Mouse (Mus musculus): ENCODE data around the gene Ano2. TPM values are rescaled to one million over a fixed set of nuclear protein-coding genes. Genes with fewer than 3 reads are reported as not detected.
A peak's percentile ranks its signal among the peaks of the same experiment; 100 is the strongest.

Gene Ano2
- polyA plus RNA-seq (2016; fragmentation: Nextera tagmentation; extraction: Ambion mirVana) = 0.16 and 0.22 TPM in 2 replicates

- H3K36me3 ChIP-seq = no peaks in the 10 kb centered on the region
- peaks cover 15% of the 10 kb centered on the region for H3K4me1 ChIP-seq (replicated peaks)
- 0 out of 2 replicates have a peak within 1 kb of the TSS, but pooled peaks have one; percentile 59 for H3K27ac ChIP-seq
- WGBS = 2% methylated on average over 20 of the region's 20 CpGs
- H3K4me3 ChIP-seq = peak within 1 kb of the TSS; percentile 47
- H3K9me3 ChIP-seq = no peaks in the 10 kb centered on the region
- DNase-seq (ENCODE audit: low spot score) = peak; percentile 21
- H3K27me3 ChIP-seq (ENCODE audit: insufficient read depth, poor library complexity, severe bottlenecking) = peaks cover 30% of the 10 kb centered on the region; the same call in 1 of the 2 replicates
Observed at GRCm38 (mm10) chr6:125690057-125690703, at the start of gene Ano2. Ano2 (plus strand) TSS chr6:125690419.

GRCm38 (mm10) chr6:125640486-125640885 lies 49.7 kb upstream of the Ano2 start:
- Histone ChIP-seq H3K9me3 (no peaks in the 10 kb centered on the region), H3K27ac (no peak overlapping the region), H3K4me3 (no peak overlapping the region), H3K36me3 (no peaks in the 10 kb centered on the region), H3K27me3 (ENCODE audit: insufficient read depth, poor library complexity, severe bottlenecking) (no peaks in the 10 kb centered on the region), H3K4me1 (replicated peaks) (no peaks in the 10 kb centered on the region)
- no peak for DNase-seq (ENCODE audit: low spot score)
- WGBS = 65% methylated on average over 4 of the region's 4 CpGs

DNA sequence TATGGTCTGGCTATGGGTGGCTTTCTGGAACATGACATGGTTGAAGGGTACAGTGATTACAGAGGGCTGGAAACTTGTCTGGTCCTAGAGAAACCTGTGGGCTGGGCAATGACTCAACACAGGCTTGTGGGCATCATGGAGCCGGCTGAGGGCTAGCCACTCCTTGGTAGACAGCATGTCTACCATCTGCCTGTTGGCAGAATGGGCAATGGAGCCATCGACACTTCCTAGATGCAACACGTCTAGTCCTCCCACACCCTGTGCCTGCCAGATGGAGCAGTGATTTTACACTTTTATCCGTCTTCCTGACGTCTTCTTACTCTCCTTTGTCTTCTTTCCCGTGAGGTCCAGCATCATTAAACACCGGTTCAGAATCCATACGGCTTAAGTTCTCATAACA lies 49.1 kb upstream of the Ano2 start:
- WGBS = 91% methylated on average over 8 of the region's 8 CpGs
- Histone ChIP-seq H3K4me3 (no peak overlapping the region), H3K27me3 (ENCODE audit: insufficient read depth, poor library complexity, severe bottlenecking) (no peaks in the 10 kb centered on the region), H3K4me1 (replicated peaks) (no peaks in the 10 kb centered on the region), H3K27ac (no peak overlapping the region), H3K36me3 (no peaks in the 10 kb centered on the region), H3K9me3 (no peaks in the 10 kb centered on the region)
- DNase-seq (ENCODE audit: low spot score) = no peak

DNA sequence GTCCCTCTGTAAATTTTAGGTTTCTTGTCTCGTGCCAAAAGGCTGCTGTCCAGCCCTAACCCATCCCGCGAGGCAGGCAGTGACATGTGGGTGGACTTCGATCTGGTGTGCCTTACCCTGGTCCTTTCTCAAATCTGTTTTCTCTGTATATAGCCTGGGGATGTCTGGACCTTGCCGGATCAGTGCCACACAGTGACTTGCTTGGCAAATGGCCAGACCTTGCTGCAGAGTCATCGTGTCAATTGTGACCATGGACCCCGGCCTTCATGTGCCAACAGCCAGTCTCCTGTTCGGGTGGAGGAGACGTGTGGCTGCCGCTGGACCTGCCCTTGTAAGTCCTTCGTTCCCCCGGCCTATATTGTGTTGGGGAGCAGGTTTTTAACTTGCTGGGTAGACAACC lies 41.3 kb upstream of the Ano2 start:
- Histone ChIP-seq H3K4me3 (no peak overlapping the region), H3K4me1 (replicated peaks) (no peaks in the 10 kb centered on the region), H3K9me3 (no peaks in the 10 kb centered on the region), H3K27me3 (ENCODE audit: insufficient read depth, poor library complexity, severe bottlenecking) (no peaks in the 10 kb centered on the region), H3K27ac (no peak overlapping the region), H3K36me3 (no peaks in the 10 kb centered on the region)
- 92% methylated on average over 12 of the region's 12 CpGs for WGBS
- DNase-seq (ENCODE audit: low spot score) = no peak

DNA sequence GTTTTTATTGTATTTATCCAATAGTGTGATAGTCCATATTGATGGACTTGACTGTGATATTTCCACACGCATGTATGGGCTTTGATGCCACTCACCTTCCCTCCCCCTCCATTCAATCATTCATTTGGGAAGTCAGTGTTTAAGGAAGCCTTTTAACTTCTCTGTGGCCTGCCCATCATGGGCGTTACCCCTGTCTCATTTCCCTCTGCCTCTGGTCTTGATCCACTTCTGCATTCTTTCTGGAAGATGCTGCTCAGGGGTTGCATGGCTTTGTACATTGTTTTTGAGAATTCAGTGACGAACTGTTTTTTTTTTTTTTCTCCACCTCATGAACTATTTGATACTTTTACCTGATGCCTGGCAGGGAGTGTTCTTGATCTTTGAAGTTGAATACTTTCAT lies 38.9 kb upstream of the Ano2 start:
- no peaks in the 10 kb centered on the region for H3K27me3 ChIP-seq (ENCODE audit: insufficient read depth, poor library complexity, severe bottlenecking)
- 89% methylated on average over 3 of the region's 3 CpGs for WGBS
- H3K4me3 ChIP-seq = no peak overlapping the region
- H3K27ac ChIP-seq = no peak overlapping the region
- H3K36me3 ChIP-seq = no peaks in the 10 kb centered on the region
- no peaks in the 10 kb centered on the region for H3K4me1 ChIP-seq (replicated peaks)
- no peaks in the 10 kb centered on the region for H3K9me3 ChIP-seq
- DNase-seq (ENCODE audit: low spot score) = no peak

- Histone ChIP-seq H3K4me3 (no peak overlapping the region), H3K36me3 (no peaks in the 10 kb centered on the region), H3K9me3 (no peaks in the 10 kb centered on the region), H3K4me1 (replicated peaks) (no peaks in the 10 kb centered on the region), H3K27me3 (ENCODE audit: insufficient read depth, poor library complexity, severe bottlenecking) (no peaks in the 10 kb centered on the region), H3K27ac (no peak overlapping the region)
- WGBS = 87% methylated on average over 1 of the region's 1 CpGs
- DNase-seq (ENCODE audit: low spot score) = no peak
Observed at GRCm38 (mm10) chr6:125653416-125653815, 36.8 kb upstream of the Ano2 start.

- WGBS = 88% methylated on average over 13 of the region's 13 CpGs
- Histone ChIP-seq H3K27me3 (ENCODE audit: insufficient read depth, poor library complexity, severe bottlenecking) (no peaks in the 10 kb centered on the region), H3K4me1 (replicated peaks) (no peaks in the 10 kb centered on the region), H3K27ac (no peak overlapping the region), H3K4me3 (no peak overlapping the region), H3K36me3 (no peaks in the 10 kb centered on the region), H3K9me3 (no peaks in the 10 kb centered on the region)
- DNase-seq (ENCODE audit: low spot score) = no peak
Observed at GRCm38 (mm10) chr6:125656921-125657320, 33.3 kb upstream of the Ano2 start.

DNA sequence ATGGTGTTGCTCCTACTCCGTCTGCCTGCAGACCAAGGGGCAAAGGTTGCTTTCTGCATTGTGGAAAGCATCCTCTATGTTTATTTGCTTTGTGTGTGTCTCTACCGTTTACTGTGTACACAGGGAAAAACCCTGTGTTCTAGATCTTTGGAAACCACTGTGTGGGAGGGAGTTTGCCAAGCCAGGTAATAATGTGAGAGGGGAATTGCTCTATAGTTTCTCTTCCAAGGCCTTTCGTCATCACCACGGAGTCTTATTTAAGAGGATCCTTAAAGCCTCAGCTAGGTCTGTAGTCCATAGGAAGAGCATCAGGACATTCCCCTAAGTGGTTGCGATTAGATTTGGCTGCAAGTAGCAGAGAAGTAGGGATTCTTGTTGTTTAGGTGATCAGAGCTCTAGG lies 32.3 kb upstream of the Ano2 start:
- 89% methylated on average over 5 of the region's 5 CpGs for WGBS
- 0 out of 2 replicates have a peak, but pooled peaks cover 5% of the 10 kb centered on the region for H3K27me3 ChIP-seq (ENCODE audit: insufficient read depth, poor library complexity, severe bottlenecking)
- no peaks in the 10 kb centered on the region for H3K9me3 ChIP-seq
- H3K4me3 ChIP-seq = no peak overlapping the region
- H3K36me3 ChIP-seq = no peaks in the 10 kb centered on the region
- no peak for DNase-seq (ENCODE audit: low spot score)
- no peaks in the 10 kb centered on the region for H3K4me1 ChIP-seq (replicated peaks)
- no peak overlapping the region for H3K27ac ChIP-seq

DNA sequence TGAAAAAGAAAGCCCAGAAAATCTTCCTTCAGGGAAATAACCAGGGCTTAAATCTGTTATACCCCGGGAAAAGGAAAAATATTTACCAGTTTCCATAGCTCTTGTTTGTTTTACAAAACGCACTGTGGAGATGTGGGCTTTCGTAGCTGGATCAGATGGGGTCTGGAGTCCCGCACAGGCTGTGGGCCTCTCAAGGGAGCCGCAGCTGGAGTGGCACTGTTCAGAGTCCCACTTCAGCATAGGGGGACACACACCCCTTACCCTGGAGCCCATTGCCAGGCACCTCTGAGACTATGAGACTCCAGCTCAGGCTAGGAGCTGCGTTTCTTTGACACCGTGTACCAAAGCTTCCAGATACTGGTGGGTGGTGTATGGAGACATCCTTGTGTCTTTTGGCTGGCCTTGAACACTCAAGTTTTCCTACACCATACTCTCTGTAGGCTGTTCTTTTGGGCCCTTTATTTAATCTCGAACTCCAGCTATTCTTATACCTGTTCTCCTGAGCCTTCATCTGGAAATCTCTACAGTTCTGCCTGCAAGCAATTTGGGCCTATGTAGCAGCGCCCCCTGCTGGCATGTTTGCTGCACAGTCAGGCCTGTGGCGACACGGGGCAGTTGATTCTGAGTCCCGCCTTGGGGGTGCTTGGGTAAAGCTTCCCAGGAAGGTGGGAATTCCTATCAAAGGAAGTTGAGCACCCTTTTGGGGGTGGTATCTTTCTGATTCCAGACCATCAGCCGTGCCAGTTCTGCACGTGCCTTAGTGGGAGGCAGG lies 28.9 kb upstream of the Ano2 start:
- Histone ChIP-seq H3K27ac (no peak overlapping the region), H3K4me1 (replicated peaks) (no peaks in the 10 kb centered on the region), H3K4me3 (no peak overlapping the region), H3K36me3 (no peaks in the 10 kb centered on the region), H3K9me3 (no peaks in the 10 kb centered on the region), H3K27me3 (ENCODE audit: insufficient read depth, poor library complexity, severe bottlenecking) (0 out of 2 replicates have a peak, but pooled peaks cover 5% of the 10 kb centered on the region)
- 47% methylated on average over 14 of the region's 14 CpGs for WGBS
- DNase-seq (ENCODE audit: low spot score) = peak; percentile 78

- DNase-seq (ENCODE audit: low spot score) = no peak
- H3K27me3 ChIP-seq (ENCODE audit: insufficient read depth, poor library complexity, severe bottlenecking) = 0 out of 2 replicates have a peak, but pooled peaks cover 5% of the 10 kb centered on the region
- H3K4me3 ChIP-seq = no peak overlapping the region
- no peaks in the 10 kb centered on the region for H3K9me3 ChIP-seq
- H3K36me3 ChIP-seq = no peaks in the 10 kb centered on the region
- 86% methylated on average over 2 of the region's 2 CpGs for WGBS
- H3K27ac ChIP-seq = no peak overlapping the region
- H3K4me1 ChIP-seq (replicated peaks) = no peaks in the 10 kb centered on the region
Observed at GRCm38 (mm10) chr6:125663906-125664305, 26.3 kb upstream of the Ano2 start.

DNA sequence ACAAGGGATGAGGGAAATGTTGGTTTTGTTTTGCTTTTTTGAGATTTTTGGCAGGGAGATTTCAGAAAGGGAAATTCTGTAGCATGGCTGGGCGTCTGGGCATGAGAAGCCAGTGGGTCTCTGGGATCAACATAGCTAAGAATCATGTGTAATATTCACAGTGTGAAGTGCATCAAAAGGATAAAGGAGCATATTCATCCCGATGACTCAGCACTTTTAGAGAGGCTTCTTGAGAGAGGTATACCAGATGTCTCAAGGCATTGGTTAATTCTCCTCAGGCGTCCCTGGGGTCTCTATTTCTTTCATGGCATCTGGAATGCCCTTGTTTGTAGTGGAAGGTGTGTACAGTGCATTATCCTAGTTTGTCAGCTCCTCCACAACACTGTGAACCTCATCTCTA lies 18.4 kb upstream of the Ano2 start:
- no peaks in the 10 kb centered on the region for H3K9me3 ChIP-seq
- no peaks in the 10 kb centered on the region for H3K36me3 ChIP-seq
- H3K4me1 ChIP-seq (replicated peaks) = peaks cover 6% of the 10 kb centered on the region
- 85% methylated on average over 3 of the region's 3 CpGs for whole genome bisulfite sequencing
- no peak for DNase-seq (ENCODE audit: low spot score)
- H3K4me3 ChIP-seq = no peak overlapping the region
- H3K27ac ChIP-seq = no peak overlapping the region
- H3K27me3 ChIP-seq (ENCODE audit: insufficient read depth, poor library complexity, severe bottlenecking) = no peaks in the 10 kb centered on the region

DNA sequence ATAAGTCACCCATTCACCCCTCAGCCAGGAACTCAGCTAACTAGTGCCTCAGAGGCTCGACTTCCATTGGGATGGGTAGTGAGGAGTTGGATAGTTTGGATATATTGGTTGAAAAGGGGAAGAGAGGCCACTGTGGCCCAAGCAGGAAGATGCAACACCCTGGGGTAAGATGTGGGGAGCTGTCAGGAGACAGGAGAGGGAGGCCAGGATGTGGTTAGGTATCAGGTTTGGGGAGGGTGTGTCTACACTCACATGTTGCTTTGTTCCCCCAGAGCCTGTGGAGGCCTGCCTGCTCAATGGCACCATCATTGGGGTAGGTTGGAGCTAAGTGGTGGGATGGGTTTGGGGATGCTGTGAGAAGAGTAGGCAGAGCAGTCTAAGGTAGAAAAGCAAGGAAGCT lies 11.7 kb upstream of the Ano2 start:
- no peak overlapping the region for H3K27ac ChIP-seq
- no peak for DNase-seq (ENCODE audit: low spot score)
- 60% methylated on average over 1 of the region's 1 CpGs for WGBS
- H3K36me3 ChIP-seq = no peaks in the 10 kb centered on the region
- H3K4me1 ChIP-seq (replicated peaks) = peaks cover 6% of the 10 kb centered on the region
- no peak overlapping the region for H3K4me3 ChIP-seq
- H3K9me3 ChIP-seq = no peaks in the 10 kb centered on the region
- no peaks in the 10 kb centered on the region for H3K27me3 ChIP-seq (ENCODE audit: insufficient read depth, poor library complexity, severe bottlenecking)

DNA sequence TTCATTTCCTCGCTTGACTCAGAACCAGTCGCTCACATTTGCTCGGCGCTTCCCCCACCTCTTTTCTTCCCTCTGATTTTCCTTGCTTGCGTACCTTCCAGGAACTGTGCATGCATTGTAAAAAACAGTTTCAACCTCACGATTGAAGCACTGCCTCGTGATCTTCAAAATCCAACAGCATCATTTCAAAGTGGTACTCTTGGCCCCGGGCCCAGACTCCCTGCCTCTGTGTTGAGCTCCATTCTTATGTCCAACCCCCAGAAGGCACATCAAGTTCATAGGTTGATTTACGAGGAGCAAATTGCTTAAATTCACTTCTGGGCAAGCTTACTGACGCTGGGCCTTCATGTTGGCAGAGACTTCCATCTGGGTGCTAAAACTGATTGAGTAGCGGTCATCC lies 9.6 kb upstream of the Ano2 start:
- WGBS = 90% methylated on average over 11 of the region's 11 CpGs
- peaks cover 4% of the 10 kb centered on the region for H3K4me1 ChIP-seq (replicated peaks)
- H3K27ac ChIP-seq = no peak overlapping the region
- DNase-seq (ENCODE audit: low spot score) = no peak
- no peak overlapping the region for H3K4me3 ChIP-seq
- H3K36me3 ChIP-seq = no peaks in the 10 kb centered on the region
- no peaks in the 10 kb centered on the region for H3K9me3 ChIP-seq
- H3K27me3 ChIP-seq (ENCODE audit: insufficient read depth, poor library complexity, severe bottlenecking) = no peaks in the 10 kb centered on the region

Measured in hindbrain, embryonic 10.5 days (tissue).